Mouse (Mus musculus) ES-E14 (cell line): Measurements from ENCODE around the gene Ankzf1.

Experiments used
- CHD2 ChIP-seq: IDR thresholded peaks from 2 replicates; pipeline ENCODE4 v1.6.1; 2014; ENCODE audit warnings: mild to moderate bottlenecking, low read depth, low read length, inconsistent platforms
- HCFC1 ChIP-seq: IDR thresholded peaks from 2 replicates; pipeline ENCODE4 v1.6.1; 2012; ENCODE audit warnings: low read length, inconsistent platforms, borderline replicate concordance; ENCODE audit not compliant: insufficient read depth
- ZC3H11A ChIP-seq: IDR thresholded peaks from 2 replicates; pipeline ENCODE4 v1.6.1; 2012; ENCODE audit warnings: low read depth, mild to moderate bottlenecking, inconsistent platforms, low read length, borderline replicate concordance

- TF ChIP-seq ZC3H11A (no peak), HCFC1 (no peak), CHD2 (no peak)
These were observed 33.0 kb upstream of the Ankzf1 start for GRCm38 (mm10) chr1:75158990-75159389.
